Mouse (Mus musculus) spleen, adult 2 months (tissue): ENCODE measurements around the gene Lum. TPM values are rescaled to one million over a fixed set of nuclear protein-coding genes. Genes with fewer than 3 reads are reported as not detected.

Experiments
- DNase-seq, 2 experiments: peaks; one replicate each; pipeline versions ENCODE4 v3.0.0 to v3.0.0-alpha.2; 2012 to 2021; ENCODE audit warnings: low spot score in 2 of 2, low read depth in 1 of 2
- H3K27ac ChIP-seq: fragments of 200-500 bp; 2 replicates; pipeline ENCODE4 v1.5.1; 2012; ENCODE audit warnings: low read length, inconsistent platforms; ENCODE audit not compliant: insufficient read depth
- H3K27me3 ChIP-seq: fragments of 200-500 bp; 2 replicates; pipeline ENCODE4 v1.6.1; 2012; ENCODE audit warnings: mild to moderate bottlenecking, moderate library complexity, low read length, inconsistent platforms; ENCODE audit not compliant: control insufficient read depth, insufficient read depth
- H3K36me3 ChIP-seq: fragments of 200-500 bp; 2 replicates; pipeline ENCODE4 v1.6.1; 2012; ENCODE audit warnings: mild to moderate bottlenecking, low read length, inconsistent platforms; ENCODE audit not compliant: control insufficient read depth, insufficient read depth
- H3K4me1 ChIP-seq: fragments of 200-500 bp; 2 replicates; pipeline ENCODE4 v1.6.1; 2011; ENCODE audit warnings: inconsistent platforms; ENCODE audit not compliant: control insufficient read depth, insufficient read depth, insufficient read length
- H3K4me3 ChIP-seq: fragments of 200-500 bp; 2 replicates; pipeline ENCODE4 v1.5.1; 2011; ENCODE audit warnings: mild to moderate bottlenecking, inconsistent platforms; ENCODE audit not compliant: insufficient read depth, insufficient read length; ENCODE audit errors: extremely low read depth
- CTCF ChIP-seq: fragments of 200-500 bp; IDR thresholded peaks from 2 replicates; pipeline ENCODE4 v1.5.1; 2011; ENCODE audit warnings: mild to moderate bottlenecking, inconsistent platforms; ENCODE audit not compliant: insufficient read depth, insufficient read length, insufficient replicate concordance; ENCODE audit errors: extremely low read depth
- POLR2A ChIP-seq: fragments of 200-500 bp; IDR thresholded peaks from 2 replicates; pipeline ENCODE4 v1.6.1; 2011; ENCODE audit warnings: low read depth, low read length, inconsistent platforms
- WGBS: fragments of 180-500 bp; shearing (Covaris S2); methylation state at CpG from one replicate; pipeline ENCODE4 v1.1.7; 2018; 5-methylcytosine and 5-hydroxymethylcytosine counted together
- polyA plus RNA-seq: library from polyadenylated mRNA; depleted of rRNA; stranded (reverse); fragments of >200 nt; gene quantifications from 2 replicates; pipeline ENCODE4 v1.2.3, GENCODE M21; 2012; rRNA removed

Gene Lum
- polyA plus RNA-seq, 1 experiment = 0.34 TPM

- no peak overlapping the region for H3K27ac ChIP-seq
- 82% methylated on average over 1 of the region's 1 CpGs for WGBS
- DNase-seq = no peak
- no peaks in the 10 kb centered on the region for H3K27me3 ChIP-seq
- no peaks in the 10 kb centered on the region for H3K4me1 ChIP-seq
- no peak overlapping the region for H3K4me3 ChIP-seq
- no peaks in the 10 kb centered on the region for H3K36me3 ChIP-seq
- TF ChIP-seq CTCF = no peak
- TF ChIP-seq POLR2A = no peak
Measured at GRCm38 (mm10) chr10:97595680-97596079, 30.8 kb downstream of the Lum start.

- TF ChIP-seq POLR2A (no peak), CTCF (no peak)
- Histone ChIP-seq H3K4me3 (no peak overlapping the region), H3K27me3 (no peaks in the 10 kb centered on the region), H3K4me1 (no peaks in the 10 kb centered on the region), H3K36me3 (no peaks in the 10 kb centered on the region), H3K27ac (no peak overlapping the region)
- 63% methylated on average over 4 of the region's 4 CpGs for WGBS
- no peak for DNase-seq
Measured at GRCm38 (mm10) chr10:97601744-97602143, 36.8 kb downstream of the Lum start.

- Histone ChIP-seq H3K36me3 (no peaks in the 10 kb centered on the region), H3K4me1 (no peaks in the 10 kb centered on the region), H3K27me3 (no peaks in the 10 kb centered on the region), H3K4me3 (no peak overlapping the region), H3K27ac (no peak overlapping the region)
- no peak for DNase-seq
- no peak for TF ChIP-seq POLR2A
- TF ChIP-seq CTCF = no peak
Measured at GRCm38 (mm10) chr10:97603256-97603655, 38.3 kb downstream of the Lum start.

GRCm38 (mm10) chr10:97606579-97606978 is 41.7 kb downstream of the Lum start, which contains the start of gene Kera:
Gene Kera, plus strand, starts transcription at chr10:97606879.
- no peak for DNase-seq
- 76% methylated on average over 2 of the region's 2 CpGs for WGBS
- H3K27ac ChIP-seq = no peak within 1 kb of the TSS

More at GRCm38 (mm10) chr10:97606579-97606978, 41.7 kb downstream of the Lum start, which contains the start of gene Kera:
- no peaks in the 10 kb centered on the region for H3K4me1 ChIP-seq
- TF ChIP-seq CTCF = no peak
- TF ChIP-seq POLR2A = no peak
- no peak within 1 kb of the TSS for H3K4me3 ChIP-seq
- H3K36me3 ChIP-seq = no peaks in the 10 kb centered on the region
- H3K27me3 ChIP-seq = no peaks in the 10 kb centered on the region

Other genes with a start within 250 kb of the Lum start
- 13.3 and 13.4 TPM in 2 replicates for gene Dcn, start 85.5 kb upstream of the Lum start, polyA plus RNA-seq
- gene Kera, start 41.8 kb downstream of the Lum start, polyA plus RNA-seq = not detected in 2 replicates
- not detected in 2 replicates for gene Epyc, start 78.9 kb downstream of the Lum start, polyA plus RNA-seq
- gene Ccer1, start 127.9 kb downstream of the Lum start, polyA plus RNA-seq = not detected in 2 replicates
- not detected in 2 replicates for gene C030005K15Rik, start 161.6 kb downstream of the Lum start, polyA plus RNA-seq